Mouse (Mus musculus): ENCODE data around the gene Olfr1022.

Olfr1022 gene

DNA sequence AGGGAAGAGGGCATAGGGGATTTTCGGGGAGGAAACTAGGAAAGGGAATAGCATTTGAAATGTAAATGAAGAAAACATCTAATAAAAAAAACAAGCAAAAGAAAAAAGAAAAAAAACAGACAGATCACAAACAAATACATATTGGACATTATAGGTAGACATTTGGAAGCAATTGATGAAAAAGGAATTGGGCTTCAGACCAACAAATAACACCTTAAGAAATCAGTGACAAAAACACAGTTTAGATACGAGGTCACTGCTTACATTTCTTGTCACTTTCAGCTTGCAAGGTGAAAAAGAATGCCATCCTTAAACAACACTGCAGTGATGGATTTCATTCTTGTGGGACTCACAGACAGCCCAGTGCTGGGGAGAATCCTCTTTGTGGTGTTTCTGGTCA is at the start of gene Olfr1022:
Olfr1022 (plus strand) TSS at position 301 of the 400 bp plus-strand sequence.
- no peak for DNase-seq

DNA sequence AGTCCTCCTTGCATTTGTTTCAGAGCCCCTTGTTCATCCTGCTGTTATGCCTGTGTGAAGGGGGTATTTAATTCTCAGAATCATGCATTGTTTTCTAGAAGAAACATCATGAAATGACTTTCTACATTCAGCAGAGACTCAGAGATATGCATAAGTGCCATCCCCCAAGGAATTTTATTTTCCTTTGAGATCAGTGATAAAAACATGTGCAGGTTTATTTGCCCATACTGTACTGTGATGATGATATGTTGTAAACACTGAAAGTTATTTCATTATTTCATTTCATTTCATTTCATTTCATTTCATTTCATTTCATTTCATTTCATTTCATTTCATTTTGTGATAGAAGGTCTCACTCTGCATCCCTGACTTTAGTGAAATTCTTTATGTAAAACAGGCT is 23.0 kb upstream of the Olfr1022 start, which contains the start of gene Olfr1019:
Olfr1019 (minus strand) TSS at position 101 of the 400 bp plus-strand sequence.
- no peak for DNase-seq

DNA sequence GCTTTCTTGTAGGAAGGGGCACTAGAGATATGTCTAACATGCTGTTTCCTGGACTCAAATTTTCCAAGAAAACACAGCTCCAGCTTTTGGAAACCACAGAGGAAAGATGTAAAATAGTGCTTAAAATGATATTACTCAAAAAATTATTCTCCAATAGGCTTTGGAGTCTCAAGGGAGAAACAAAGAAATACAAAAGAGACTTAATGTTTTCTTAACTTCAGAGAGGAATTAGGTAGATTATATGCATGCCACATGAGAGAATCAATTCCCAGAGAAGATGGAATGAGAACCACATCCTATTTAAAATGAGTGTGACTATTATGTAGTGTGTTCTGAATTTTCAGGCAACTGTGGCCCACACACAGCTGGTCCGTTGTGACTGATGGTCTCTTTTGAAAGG is 21.7 kb upstream of the Olfr1022 start, which contains the start of gene Olfr1020:
Olfr1020 (plus strand) TSS at position 301 of the 400 bp plus-strand sequence.
- no peak for DNase-seq

DNA sequence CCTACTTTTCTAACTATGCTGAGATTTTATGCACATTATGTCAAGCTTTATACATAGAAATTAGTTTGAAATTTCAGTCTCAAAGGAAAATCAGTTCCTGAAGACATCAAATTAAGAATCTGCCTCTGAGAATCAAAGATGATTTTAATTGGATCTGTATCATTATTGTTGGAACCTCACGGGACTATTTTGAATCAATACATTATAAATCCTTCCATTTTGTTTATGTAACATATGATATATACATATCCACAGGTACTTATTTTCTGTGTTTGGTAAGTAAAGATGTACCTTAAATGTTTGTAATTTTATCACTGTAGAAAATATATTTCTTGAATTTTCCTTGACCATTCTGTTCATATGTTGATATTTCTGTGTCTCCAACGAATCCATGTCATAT is 16.9 kb downstream of the Olfr1022 start, which contains the start of gene Olfr1023:
Olfr1023 (plus strand) TSS at position 301 of the 400 bp plus-strand sequence.
- DNase-seq, result no peak

DNA sequence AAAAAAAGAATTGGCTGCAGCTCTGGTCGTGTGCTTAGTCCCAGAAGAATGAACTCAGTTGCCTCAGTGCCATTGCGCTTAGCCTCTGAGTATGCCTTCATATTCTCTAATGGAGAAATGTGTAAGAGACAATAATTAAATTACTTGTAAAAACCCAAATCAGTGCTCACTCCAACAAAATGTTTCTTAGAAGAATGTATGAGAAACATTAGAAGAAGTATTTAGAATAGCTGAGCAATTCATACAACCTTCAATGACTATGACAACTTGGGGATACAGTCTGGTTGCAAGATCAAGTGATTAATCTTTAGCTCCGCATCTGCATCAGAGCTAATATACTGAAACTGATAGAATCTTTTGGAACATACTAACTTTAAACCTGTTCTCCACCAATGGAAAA is 36.6 kb downstream of the Olfr1022 start, which contains the start of gene Olfr1024:
Olfr1024 (minus strand) TSS at position 101 of the 400 bp plus-strand sequence.
- no peak for DNase-seq

DNA sequence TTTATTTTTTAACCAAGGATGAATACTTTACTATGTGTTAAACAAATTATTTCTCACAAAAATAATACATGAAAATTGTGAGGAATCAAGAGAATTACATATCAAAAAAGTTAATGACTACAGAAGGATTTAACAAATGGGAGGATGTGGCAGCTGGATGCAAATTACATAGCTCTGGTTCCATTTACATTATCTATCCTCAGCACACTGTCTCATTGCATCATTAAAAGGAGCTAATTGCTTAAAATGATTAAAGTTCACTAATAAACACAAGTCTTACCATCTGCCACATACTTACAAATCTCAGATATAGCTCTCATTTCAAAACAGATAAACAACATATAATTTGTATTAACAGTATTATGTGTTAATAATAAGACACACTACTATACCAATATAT is 44.8 kb downstream of the Olfr1022 start:
- DNase-seq, result no peak

DNA sequence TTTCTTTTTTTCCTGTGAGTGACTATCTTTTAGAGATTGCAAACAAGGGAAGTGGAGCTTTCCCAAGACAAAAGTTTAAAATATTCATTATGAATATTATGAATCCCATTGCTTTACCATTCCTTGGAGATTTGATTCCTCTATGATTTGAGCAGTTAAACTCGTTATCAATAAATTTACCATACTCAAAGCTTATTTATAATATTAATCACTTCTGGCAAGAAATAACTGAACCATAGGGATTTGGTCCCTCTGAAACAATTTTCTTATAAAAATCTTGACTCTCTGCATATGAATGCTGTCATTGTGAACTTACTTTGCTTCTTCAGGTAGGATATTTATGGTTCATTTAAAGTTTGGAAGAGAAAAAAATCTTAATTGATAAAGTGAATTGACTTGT is 46.5 kb downstream of the Olfr1022 start, which contains the start of gene Olfr1025-ps1:
Olfr1025-ps1 (plus strand) TSS at position 301 of the 400 bp plus-strand sequence.
- no peak for DNase-seq

All from kidney, adult 8-10 months (tissue).